Mouse (Mus musculus) midbrain, embryonic 16.5 days (tissue): ENCODE data around the gene Susd2. TPM values are rescaled to one million over a fixed set of nuclear protein-coding genes. Genes with fewer than 3 reads are reported as not detected.

ENCODE experiments used
- ATAC-seq: fragments of 200-750 bp; cut with Nextera tagmentation; 2 replicates; pipeline ENCODE4 v1.8.0; 2017; ENCODE audit warnings: moderate TSS enrichment
- H3K27ac ChIP-seq: fragments of 300-500 bp; sonication (generic); 2 replicates; pipeline ENCODE4 v1.5.1; 2014; ENCODE audit warnings: mild to moderate bottlenecking, low read length, mixed read lengths
- H3K27me3 ChIP-seq: fragments of 300-500 bp; sonication (generic); 2 replicates; pipeline ENCODE4 v1.6.1; 2014; ENCODE audit warnings: low read depth, low read length, mixed read lengths; ENCODE audit not compliant: control insufficient read depth, insufficient read depth
- H3K36me3 ChIP-seq: fragments of 300-500 bp; sonication (generic); 2 replicates; pipeline ENCODE4 v1.6.1; 2014; ENCODE audit warnings: mild to moderate bottlenecking, low read length, moderate library complexity, mixed read lengths; ENCODE audit not compliant: control insufficient read depth, insufficient read depth
- H3K4me1 ChIP-seq: fragments of 300-500 bp; sonication (generic); 2 replicates; pipeline ENCODE4 v1.6.1; 2014; ENCODE audit warnings: mild to moderate bottlenecking, low read length, mixed read lengths; ENCODE audit not compliant: control insufficient read depth, insufficient read depth
- H3K4me2 ChIP-seq: fragments of 300-500 bp; sonication (generic); 2 replicates; pipeline ENCODE4 v1.6.1; 2014; ENCODE audit warnings: mild to moderate bottlenecking, low read length, mixed read lengths
- H3K4me3 ChIP-seq: fragments of 300-500 bp; sonication (generic); 2 replicates; pipeline ENCODE4 v1.5.1; 2014; ENCODE audit warnings: low read depth, mild to moderate bottlenecking, low read length, moderate library complexity, mixed read lengths
- H3K9ac ChIP-seq: fragments of 300-500 bp; sonication (generic); 2 replicates; pipeline ENCODE4 v1.6.1; 2014; ENCODE audit warnings: low read depth, low read length, mixed read lengths
- H3K9me3 ChIP-seq: fragments of 300-500 bp; sonication (generic); replicated peaks from 2 replicates; pipeline ENCODE4 v1.6.1; 2014; ENCODE audit warnings: mild to moderate bottlenecking, low read length, mixed read lengths; ENCODE audit not compliant: control insufficient read depth, poor library complexity, severe bottlenecking
- WGBS: fragments of 180-500 bp; shearing (Covaris S2); extraction: QIAGEN DNeasy Blood & Tissue Kit; methylation state at CpG from one replicate; pipeline ENCODE4 v1.1.7; 2014; 5-methylcytosine and 5-hydroxymethylcytosine counted together
- polyA plus RNA-seq: library from polyadenylated mRNA; unstranded; fragments of >200 nt; fragmentation: Nextera tagmentation; extraction: Ambion mirVana; gene quantifications from 2 replicates; pipeline ENCODE4 v1.2.1, GENCODE M21; 2015

Susd2 gene
- polyA plus RNA-seq: 3.1 and 4.9 TPM in 2 replicates

GRCm38 (mm10) chr10:75643741-75644343 lies at the start of gene Susd2:
Gene Susd2, minus strand, starts transcription at chr10:75644008.
- peak within 1 kb of the TSS; percentile 32 for H3K4me2 ChIP-seq
- 9% methylated on average over 10 of the region's 11 CpGs for WGBS
- H3K4me3 ChIP-seq: no peak within 1 kb of the TSS

GRCm38 (mm10) chr10:75688598-75688997 lies 44.8 kb upstream of the Susd2 start:
- no peak for ATAC-seq
- Histone ChIP-seq H3K27ac (no peak overlapping the region), H3K4me3 (no peak overlapping the region), H3K9ac (no peak overlapping the region), H3K9me3 (no peaks in the 10 kb centered on the region), H3K4me1 (peaks cover 17% of the 10 kb centered on the region), H3K4me2 (no peak overlapping the region), H3K36me3 (peaks cover 8% of the 10 kb centered on the region; the same call in 1 of the 2 replicates), H3K27me3 (no peaks in the 10 kb centered on the region)
- WGBS: 91% methylated on average over 2 of the region's 2 CpGs

More at GRCm38 (mm10) chr10:75643741-75644343, at the start of gene Susd2:
- Histone ChIP-seq H3K36me3 (peaks cover 12% of the 10 kb centered on the region; the same call in 1 of the 2 replicates), H3K27ac (no peak within 1 kb of the TSS), H3K27me3 (no peaks in the 10 kb centered on the region), H3K9me3 (no peaks in the 10 kb centered on the region), H3K4me1 (peaks cover 10% of the 10 kb centered on the region; the same call in 1 of the 2 replicates), H3K9ac (peak within 1 kb of the TSS; percentile 47; the same call in 1 of the 2 replicates)
- peak; percentile 63 for ATAC-seq

- H3K27ac ChIP-seq: no peak overlapping the region
- peaks cover 10% of the 10 kb centered on the region for H3K36me3 ChIP-seq
- ATAC-seq: no peak
- no peaks in the 10 kb centered on the region for H3K9me3 ChIP-seq
- no peak overlapping the region for H3K4me2 ChIP-seq
- peaks cover 20% of the 10 kb centered on the region for H3K4me1 ChIP-seq
- H3K27me3 ChIP-seq: no peaks in the 10 kb centered on the region
- no peak overlapping the region for H3K9ac ChIP-seq
- no peak overlapping the region for H3K4me3 ChIP-seq
- WGBS: 78% methylated on average over 4 of the region's 4 CpGs
These were observed 42.9 kb upstream of the Susd2 start for GRCm38 (mm10) chr10:75686724-75687123.

- 36% methylated on average over 12 of the region's 12 CpGs for WGBS
- peaks cover 7% of the 10 kb centered on the region for H3K36me3 ChIP-seq
- peak overlapping the region; percentile 1; the same call in 1 of the 2 replicates for H3K4me2 ChIP-seq
- no peaks in the 10 kb centered on the region for H3K27me3 ChIP-seq
- no peak overlapping the region for H3K4me3 ChIP-seq
- peak overlapping the region; percentile 80 for H3K27ac ChIP-seq
- no peaks in the 10 kb centered on the region for H3K9me3 ChIP-seq
- H3K4me1 ChIP-seq: peaks cover 20% of the 10 kb centered on the region
- H3K9ac ChIP-seq: peak overlapping the region; percentile 4; the same call in 1 of the 2 replicates
- ATAC-seq: peak; percentile 95
These were observed 40.5 kb upstream of the Susd2 start for GRCm38 (mm10) chr10:75684035-75685004.

GRCm38 (mm10) chr10:75680574-75681001 lies 36.8 kb upstream of the Susd2 start:
- H3K4me3 ChIP-seq: no peak overlapping the region
- H3K27ac ChIP-seq: no peak overlapping the region
- H3K9ac ChIP-seq: no peak overlapping the region
- 89% methylated on average over 9 of the region's 10 CpGs for WGBS
- peaks cover 4% of the 10 kb centered on the region; the same call in 1 of the 2 replicates for H3K36me3 ChIP-seq
- H3K4me1 ChIP-seq: peaks cover 20% of the 10 kb centered on the region
- no peak for ATAC-seq
- H3K9me3 ChIP-seq: no peaks in the 10 kb centered on the region
- H3K27me3 ChIP-seq: no peaks in the 10 kb centered on the region
- H3K4me2 ChIP-seq: no peak overlapping the region

GRCm38 (mm10) chr10:75679204-75679603 lies 35.4 kb upstream of the Susd2 start:
- Histone ChIP-seq H3K27ac (no peak overlapping the region), H3K4me2 (no peak overlapping the region), H3K9ac (no peak overlapping the region), H3K36me3 (peaks cover 4% of the 10 kb centered on the region; the same call in 1 of the 2 replicates), H3K9me3 (no peaks in the 10 kb centered on the region), H3K4me1 (peaks cover 9% of the 10 kb centered on the region), H3K4me3 (no peak overlapping the region), H3K27me3 (no peaks in the 10 kb centered on the region)
- 79% methylated on average over 6 of the region's 6 CpGs for WGBS
- ATAC-seq: no peak

GRCm38 (mm10) chr10:75677989-75678388 lies 34.2 kb upstream of the Susd2 start:
- H3K4me1 ChIP-seq: no peaks in the 10 kb centered on the region
- no peak for ATAC-seq
- no peaks in the 10 kb centered on the region for H3K27me3 ChIP-seq
- 76% methylated on average over 5 of the region's 5 CpGs for WGBS
- H3K27ac ChIP-seq: no peak overlapping the region
- H3K4me2 ChIP-seq: no peak overlapping the region
- no peaks in the 10 kb centered on the region for H3K9me3 ChIP-seq
- no peak overlapping the region for H3K9ac ChIP-seq
- H3K36me3 ChIP-seq: peaks cover 2% of the 10 kb centered on the region; the same call in 1 of the 2 replicates
- H3K4me3 ChIP-seq: no peak overlapping the region

GRCm38 (mm10) chr10:75677571-75677970 lies 33.8 kb upstream of the Susd2 start:
- no peaks in the 10 kb centered on the region for H3K9me3 ChIP-seq
- no peak overlapping the region for H3K4me2 ChIP-seq
- no peaks in the 10 kb centered on the region; the same call in 1 of the 2 replicates for H3K36me3 ChIP-seq
- no peaks in the 10 kb centered on the region for H3K4me1 ChIP-seq
- ATAC-seq: no peak
- H3K27me3 ChIP-seq: no peaks in the 10 kb centered on the region
- no peak overlapping the region for H3K27ac ChIP-seq
- 93% methylated on average over 2 of the region's 2 CpGs for WGBS
- no peak overlapping the region for H3K4me3 ChIP-seq
- H3K9ac ChIP-seq: no peak overlapping the region
